Mouse (Mus musculus) embryonic facial prominence, embryonic 13.5 days (tissue): ENCODE results near the gene Cnbd2. TPM values are rescaled to one million over a fixed set of nuclear protein-coding genes. Genes with fewer than 3 reads are reported as not detected.
A peak's percentile ranks its signal among the peaks of the same experiment; 100 is the strongest.

Source experiments
- ATAC-seq: fragments of 200-750 bp; cut with Nextera tagmentation; 2 replicates; pipeline ENCODE4 v1.8.0; 2017; ENCODE audit warnings: low read depth; ENCODE audit not compliant: insufficient number of reproducible peaks, insufficient read depth, low FRiP score, low TSS enrichment
- H3K27ac ChIP-seq: fragments of 300-500 bp; sonication (generic); 2 replicates; pipeline ENCODE4 v1.5.1; 2015; ENCODE audit warnings: moderate library complexity, mild to moderate bottlenecking, inconsistent platforms
- H3K27me3 ChIP-seq: fragments of 300-500 bp; sonication (generic); 2 replicates; pipeline ENCODE4 v1.6.1; 2015; ENCODE audit warnings: mild to moderate bottlenecking, inconsistent platforms
- H3K36me3 ChIP-seq: fragments of 300-500 bp; sonication (generic); 2 replicates; pipeline ENCODE4 v1.6.1; 2015; ENCODE audit warnings: mild to moderate bottlenecking, inconsistent platforms
- H3K4me1 ChIP-seq: fragments of 300-500 bp; sonication (generic); 2 replicates; pipeline ENCODE4 v1.6.1; 2015; ENCODE audit warnings: inconsistent platforms
- H3K4me2 ChIP-seq: fragments of 300-500 bp; sonication (generic); 2 replicates; pipeline ENCODE4 v1.6.1; 2015; ENCODE audit warnings: moderate library complexity, mild to moderate bottlenecking, inconsistent platforms
- H3K4me3 ChIP-seq: fragments of 300-500 bp; sonication (generic); 2 replicates; pipeline ENCODE4 v1.5.1; 2015; ENCODE audit warnings: mild to moderate bottlenecking, inconsistent platforms
- H3K9ac ChIP-seq: fragments of 300-500 bp; sonication (generic); 2 replicates; pipeline ENCODE4 v1.6.1; 2015; ENCODE audit warnings: mild to moderate bottlenecking, inconsistent platforms
- H3K9me3 ChIP-seq: fragments of 300-500 bp; sonication (generic); 2 replicates; pipeline ENCODE4 v1.6.1; 2016; ENCODE audit warnings: inconsistent platforms
- WGBS: fragments of 180-500 bp; shearing (Covaris S2); methylation state at CpG from one replicate; pipeline ENCODE4 v1.1.7; 2015; ENCODE audit warnings: mixed read lengths; 5-methylcytosine and 5-hydroxymethylcytosine counted together
- polyA plus RNA-seq: library from polyadenylated mRNA; unstranded; fragments of >200 nt; fragmentation: Nextera tagmentation; extraction: Ambion mirVana; gene quantifications from 2 replicates; pipeline ENCODE4 v1.2.1, GENCODE M21; 2015

Gene Cnbd2
- polyA plus RNA-seq, 1 experiment from 2014 or later: 5.0 TPM

DNA sequence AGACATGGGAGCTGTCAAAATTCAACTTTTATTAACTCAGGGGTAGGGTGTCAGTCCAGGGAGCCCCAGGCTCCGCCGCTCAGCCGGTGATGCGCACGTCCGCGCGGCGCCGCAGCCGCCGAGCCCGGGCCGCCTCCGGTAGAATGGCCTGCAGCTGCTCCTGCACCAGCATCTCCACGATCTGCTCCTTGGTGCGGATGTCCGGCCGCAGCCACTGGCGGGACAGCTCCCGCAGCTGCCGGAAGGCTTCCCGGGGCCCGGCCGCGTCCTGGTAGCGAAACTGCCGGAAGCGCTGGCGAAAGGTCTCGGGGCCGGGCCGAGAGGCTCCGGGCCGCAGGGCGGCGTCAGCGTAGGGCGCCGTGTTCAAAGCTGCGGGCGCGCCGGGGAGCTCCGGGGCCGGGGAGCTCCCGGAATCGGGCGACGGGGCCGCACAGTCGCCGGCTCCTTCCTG is 233 bp upstream of the Cnbd2 start:
- H3K9ac ChIP-seq: peak overlapping the region; percentile 97
- H3K4me1 ChIP-seq: peaks cover 11% of the 10 kb centered on the region
- H3K9me3 ChIP-seq: no peaks in the 10 kb centered on the region
- ATAC-seq: 0 out of 2 replicates have a peak, but pooled peaks have one; percentile 18
- H3K27ac ChIP-seq: peak overlapping the region; percentile 94
- under 1% methylated on average over 53 of the region's 53 CpGs for WGBS
- peaks cover 26% of the 10 kb centered on the region for H3K36me3 ChIP-seq
- H3K4me2 ChIP-seq: peak overlapping the region; percentile 83
- no peaks in the 10 kb centered on the region for H3K27me3 ChIP-seq
- H3K4me3 ChIP-seq: peak overlapping the region; percentile 94

DNA sequence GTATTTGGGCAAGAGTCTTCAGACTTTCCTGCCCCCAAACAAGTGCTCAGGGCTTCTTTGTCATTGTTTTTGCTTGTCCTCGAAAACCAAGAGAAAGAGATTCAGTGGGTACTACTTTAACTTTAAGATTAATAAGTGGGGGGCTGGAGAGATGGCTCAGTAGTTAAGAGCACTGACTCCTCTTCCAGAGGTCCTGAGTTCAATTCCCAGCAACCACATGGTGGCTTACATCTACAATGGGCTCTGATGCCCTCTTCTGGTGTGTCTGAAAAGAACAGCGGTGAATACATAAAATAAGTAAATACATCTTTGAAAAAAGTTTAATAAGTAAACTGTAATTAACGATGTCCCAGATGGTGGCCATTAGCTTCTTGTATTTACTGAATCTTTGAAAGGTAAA is 1.1 kb downstream of the Cnbd2 start:
- peak overlapping the region; percentile 94 for H3K4me3 ChIP-seq
- ATAC-seq: no peak
- H3K9ac ChIP-seq: peak overlapping the region; percentile 97
- H3K4me1 ChIP-seq: peaks cover 11% of the 10 kb centered on the region
- H3K36me3 ChIP-seq: peaks cover 16% of the 10 kb centered on the region; the same call in 1 of the 2 replicates
- H3K4me2 ChIP-seq: peak overlapping the region; percentile 83
- no peaks in the 10 kb centered on the region for H3K27me3 ChIP-seq
- H3K9me3 ChIP-seq: no peaks in the 10 kb centered on the region
- 54% methylated on average over 3 of the region's 3 CpGs for WGBS
- H3K27ac ChIP-seq: no peak overlapping the region

DNA sequence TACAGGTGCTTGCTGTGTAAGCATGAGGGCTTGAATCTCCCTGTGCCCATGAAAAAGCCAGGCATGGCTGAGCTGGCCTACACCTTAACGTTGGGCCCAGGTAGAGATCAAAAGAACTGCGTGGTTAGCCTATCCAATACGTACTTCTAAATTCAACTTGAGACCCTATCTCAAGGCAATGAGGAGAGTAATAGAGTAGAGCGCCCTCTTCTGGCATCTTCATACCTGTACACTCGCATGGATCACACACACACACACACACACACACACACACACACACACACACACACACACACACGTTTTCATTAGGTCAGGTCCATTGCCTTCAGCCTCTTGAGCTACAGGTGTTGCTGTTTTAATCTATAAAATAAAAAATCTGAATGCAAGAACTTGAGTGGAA is 2.7 kb downstream of the Cnbd2 start:
- no peaks in the 10 kb centered on the region for H3K27me3 ChIP-seq
- no peak for ATAC-seq

DNA sequence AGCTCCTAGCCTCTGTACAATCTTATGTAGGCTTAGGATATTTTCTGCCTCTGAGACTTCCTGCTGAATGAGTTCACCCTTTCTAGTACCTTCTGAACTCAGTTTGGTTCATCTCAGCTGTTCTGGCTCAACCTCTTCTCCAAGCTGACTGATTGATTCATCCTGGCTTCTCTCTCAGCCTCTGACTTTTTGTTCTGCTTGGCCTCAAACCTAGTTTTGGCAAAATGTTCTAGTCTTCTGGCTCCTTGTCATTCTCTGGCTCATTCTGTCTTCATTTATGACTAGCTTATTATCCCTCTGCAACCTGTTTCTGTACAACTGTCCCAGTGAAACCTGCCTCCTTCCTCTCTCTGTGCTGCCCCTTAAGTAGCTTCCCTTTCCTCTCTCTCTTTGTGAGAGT is 6.4 kb downstream of the Cnbd2 start:
- H3K4me2 ChIP-seq: no peak overlapping the region
- no peak overlapping the region for H3K9ac ChIP-seq
- H3K27ac ChIP-seq: no peak overlapping the region
- 0 out of 2 replicates have a peak, but pooled peaks cover 3% of the 10 kb centered on the region for H3K36me3 ChIP-seq
- H3K4me1 ChIP-seq: no peaks in the 10 kb centered on the region
- H3K9me3 ChIP-seq: no peaks in the 10 kb centered on the region
- H3K27me3 ChIP-seq: no peaks in the 10 kb centered on the region
- H3K4me3 ChIP-seq: no peak overlapping the region
- no peak for ATAC-seq

More for the DNA sequence above, 2.7 kb downstream of the Cnbd2 start:
- no peak overlapping the region for H3K27ac ChIP-seq
- H3K36me3 ChIP-seq: 0 out of 2 replicates have a peak, but pooled peaks cover 10% of the 10 kb centered on the region
- H3K4me3 ChIP-seq: no peak overlapping the region
- no peaks in the 10 kb centered on the region for H3K9me3 ChIP-seq
- H3K9ac ChIP-seq: no peak overlapping the region
- H3K4me1 ChIP-seq: peaks cover 11% of the 10 kb centered on the region
- 94% methylated on average over 6 of the region's 6 CpGs for WGBS
- H3K4me2 ChIP-seq: no peak overlapping the region

DNA sequence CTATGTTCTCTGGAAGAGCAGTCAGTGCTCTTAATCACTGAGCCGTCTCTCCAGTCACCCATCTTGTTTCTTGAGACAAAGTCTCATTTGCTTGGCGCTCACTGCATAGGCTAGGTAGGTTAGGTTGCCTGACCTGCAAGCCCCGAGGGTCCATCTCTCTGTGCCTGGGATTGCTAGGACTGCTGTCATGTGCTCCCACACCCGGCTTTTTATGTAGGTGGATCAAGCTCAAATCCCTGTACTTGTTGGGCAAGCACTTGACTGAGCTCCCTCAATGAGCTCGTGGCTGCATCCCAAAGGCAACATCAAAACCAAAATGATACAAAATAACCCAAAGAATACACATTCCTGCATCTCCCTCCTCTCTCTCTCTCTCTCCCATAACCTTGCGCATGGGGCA is 9.4 kb downstream of the Cnbd2 start:
- H3K4me1 ChIP-seq: no peaks in the 10 kb centered on the region
- no peak overlapping the region for H3K4me2 ChIP-seq
- no peak overlapping the region for H3K4me3 ChIP-seq
- H3K9me3 ChIP-seq: no peaks in the 10 kb centered on the region
- no peak overlapping the region for H3K9ac ChIP-seq
- H3K36me3 ChIP-seq: no peaks in the 10 kb centered on the region
- no peak for ATAC-seq
- no peaks in the 10 kb centered on the region for H3K27me3 ChIP-seq
- H3K27ac ChIP-seq: no peak overlapping the region
- 88% methylated on average over 6 of the region's 6 CpGs for WGBS

DNA sequence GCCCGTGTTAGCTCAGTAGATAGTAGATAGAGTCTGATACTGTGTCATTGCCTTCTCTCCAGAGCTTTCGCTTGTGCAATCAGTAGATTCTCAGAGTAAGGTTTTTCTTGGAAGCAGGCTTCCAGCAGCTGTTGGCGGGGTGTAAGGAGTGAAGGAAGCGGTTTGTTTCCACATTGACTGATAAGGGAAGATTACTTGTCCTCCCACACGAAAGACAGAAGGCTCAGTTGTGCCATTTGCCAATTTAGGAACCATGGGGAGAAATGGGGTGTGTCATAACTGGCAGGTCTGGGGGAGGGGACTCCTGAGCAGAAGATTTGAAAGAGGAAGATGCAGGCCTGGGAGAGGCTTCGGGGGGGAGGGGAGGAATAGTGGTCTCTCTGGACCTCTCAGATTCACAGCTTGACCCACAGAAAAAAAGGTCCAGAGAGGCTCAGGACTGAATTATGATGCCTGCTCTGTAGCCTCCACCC is 12.1 kb downstream of the Cnbd2 start:
- peaks cover 2% of the 10 kb centered on the region; the same call in 1 of the 2 replicates for H3K9me3 ChIP-seq
- H3K4me3 ChIP-seq: no peak overlapping the region
- H3K4me2 ChIP-seq: no peak overlapping the region
- H3K9ac ChIP-seq: no peak overlapping the region
- ATAC-seq: no peak
- no peaks in the 10 kb centered on the region for H3K4me1 ChIP-seq
- no peak overlapping the region for H3K27ac ChIP-seq
- H3K36me3 ChIP-seq: no peaks in the 10 kb centered on the region; the same call in 1 of the 2 replicates
- H3K27me3 ChIP-seq: no peaks in the 10 kb centered on the region
- WGBS: 64% methylated on average over 6 of the region's 6 CpGs

DNA sequence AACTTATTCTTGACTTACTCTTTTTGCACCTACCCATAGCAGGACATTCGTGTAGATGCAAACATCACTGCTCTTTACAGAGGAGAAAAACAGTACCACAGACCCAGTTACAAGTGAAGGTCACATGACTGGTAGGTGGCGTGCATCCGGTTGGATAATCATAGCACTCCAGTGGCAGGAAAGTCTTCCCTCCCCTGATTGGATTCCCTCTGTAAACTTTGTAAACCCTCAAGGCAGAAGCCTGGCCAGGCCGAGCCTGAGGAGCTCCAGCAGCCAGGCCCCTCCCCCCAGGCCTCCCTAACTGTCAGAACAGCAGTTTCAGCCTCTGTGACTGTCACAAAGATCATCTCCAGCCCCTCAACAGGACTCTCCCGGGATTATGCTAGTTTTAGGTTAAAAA is 12.6 kb downstream of the Cnbd2 start:
- no peak overlapping the region for H3K9ac ChIP-seq
- no peaks in the 10 kb centered on the region for H3K4me1 ChIP-seq

DNA sequence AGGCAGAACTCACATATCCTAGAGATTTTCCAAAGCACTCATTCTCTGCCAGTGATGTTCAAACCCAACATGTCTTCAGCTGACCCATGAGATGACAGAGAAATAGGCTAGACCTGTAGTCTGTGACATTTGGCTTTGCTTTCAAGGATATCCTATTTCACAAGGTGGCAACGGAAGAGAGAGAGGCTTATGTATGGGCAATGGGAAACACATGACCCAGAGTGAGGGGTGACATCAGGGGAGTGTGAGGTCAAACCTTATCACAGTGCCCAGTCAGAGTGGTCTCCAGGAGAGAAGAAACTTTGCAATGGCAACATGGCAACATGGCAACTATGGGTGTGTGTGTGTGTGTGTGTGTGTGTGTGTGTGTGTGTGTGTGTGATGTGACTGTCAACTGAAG is 18.6 kb downstream of the Cnbd2 start:
- ATAC-seq: no peak
- no peak overlapping the region for H3K9ac ChIP-seq
- H3K9me3 ChIP-seq: peaks cover 4% of the 10 kb centered on the region; the same call in 1 of the 2 replicates
- 29% methylated on average over 1 of the region's 1 CpGs for WGBS
- H3K4me2 ChIP-seq: no peak overlapping the region
- no peak overlapping the region for H3K27ac ChIP-seq
- no peaks in the 10 kb centered on the region for H3K4me1 ChIP-seq
- H3K4me3 ChIP-seq: no peak overlapping the region
- no peaks in the 10 kb centered on the region; the same call in 1 of the 2 replicates for H3K36me3 ChIP-seq
- no peaks in the 10 kb centered on the region for H3K27me3 ChIP-seq

More for the DNA sequence above, 12.6 kb downstream of the Cnbd2 start:
- no peaks in the 10 kb centered on the region; the same call in 1 of the 2 replicates for H3K36me3 ChIP-seq
- H3K27ac ChIP-seq: no peak overlapping the region
- ATAC-seq: no peak
- 30% methylated on average over 5 of the region's 5 CpGs for WGBS
- peaks cover 4% of the 10 kb centered on the region; the same call in 1 of the 2 replicates for H3K9me3 ChIP-seq
- no peaks in the 10 kb centered on the region for H3K27me3 ChIP-seq
- H3K4me2 ChIP-seq: no peak overlapping the region
- H3K4me3 ChIP-seq: no peak overlapping the region

DNA sequence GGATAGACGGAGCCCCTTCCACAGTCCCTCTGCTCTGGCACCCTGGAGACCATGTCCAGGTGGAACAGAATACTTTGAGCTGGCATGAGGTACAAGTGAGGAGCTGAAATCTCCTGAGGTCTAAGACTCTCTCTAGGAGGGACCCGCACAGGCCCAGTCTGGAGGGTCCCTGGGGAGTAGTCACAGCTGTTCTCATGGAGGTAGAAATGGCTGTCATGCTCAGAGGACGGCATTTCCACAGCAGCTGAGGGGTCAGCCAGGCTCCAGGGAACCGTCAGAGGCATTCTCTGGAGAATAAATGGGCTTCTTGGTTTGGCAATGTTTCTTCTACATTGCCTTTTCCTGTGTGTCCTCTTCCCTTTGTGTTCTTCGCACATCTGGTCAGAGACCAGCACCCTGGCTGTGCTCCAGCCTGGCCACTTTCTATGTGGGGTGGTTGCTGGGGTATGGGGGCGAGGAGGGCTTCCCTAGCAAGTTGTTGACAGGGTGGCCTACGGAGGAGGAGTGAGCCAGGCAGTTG is 19.4 kb downstream of the Cnbd2 start:
- peak; percentile 37; the same call in 1 of the 2 replicates for ATAC-seq
- no peak overlapping the region for H3K27ac ChIP-seq
- no peak overlapping the region for H3K4me3 ChIP-seq
- H3K27me3 ChIP-seq: no peaks in the 10 kb centered on the region
- H3K9ac ChIP-seq: no peak overlapping the region
- no peaks in the 10 kb centered on the region; the same call in 1 of the 2 replicates for H3K36me3 ChIP-seq
- H3K4me1 ChIP-seq: no peaks in the 10 kb centered on the region
- WGBS: 78% methylated on average over 7 of the region's 7 CpGs
- peaks cover 4% of the 10 kb centered on the region; the same call in 1 of the 2 replicates for H3K9me3 ChIP-seq
- H3K4me2 ChIP-seq: no peak overlapping the region

DNA sequence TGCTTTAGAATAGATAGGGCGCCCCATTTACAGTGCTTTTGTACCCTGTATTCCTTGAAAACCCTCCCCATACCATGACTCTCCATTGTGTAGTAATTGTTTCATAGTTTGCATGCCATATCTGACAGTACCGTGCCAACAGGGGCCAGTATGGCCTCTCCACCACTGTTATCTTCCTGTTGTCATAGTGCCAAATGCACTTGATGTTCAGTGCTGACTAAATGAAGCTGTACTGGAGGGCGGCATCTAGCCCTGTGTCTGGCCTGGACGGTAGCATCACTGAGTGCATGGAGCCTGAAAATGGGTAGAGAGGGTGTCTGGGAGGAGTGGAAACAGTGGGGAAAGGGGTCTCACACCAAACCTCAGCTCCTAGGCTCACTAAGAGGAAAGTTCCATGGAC is 28.0 kb downstream of the Cnbd2 start:
- Histone ChIP-seq H3K9me3 (no peaks in the 10 kb centered on the region), H3K9ac (no peak overlapping the region), H3K27ac (no peak overlapping the region), H3K27me3 (no peaks in the 10 kb centered on the region), H3K36me3 (no peaks in the 10 kb centered on the region), H3K4me2 (no peak overlapping the region), H3K4me1 (no peaks in the 10 kb centered on the region), H3K4me3 (no peak overlapping the region)
- WGBS: 92% methylated on average over 4 of the region's 4 CpGs
- no peak for ATAC-seq

DNA sequence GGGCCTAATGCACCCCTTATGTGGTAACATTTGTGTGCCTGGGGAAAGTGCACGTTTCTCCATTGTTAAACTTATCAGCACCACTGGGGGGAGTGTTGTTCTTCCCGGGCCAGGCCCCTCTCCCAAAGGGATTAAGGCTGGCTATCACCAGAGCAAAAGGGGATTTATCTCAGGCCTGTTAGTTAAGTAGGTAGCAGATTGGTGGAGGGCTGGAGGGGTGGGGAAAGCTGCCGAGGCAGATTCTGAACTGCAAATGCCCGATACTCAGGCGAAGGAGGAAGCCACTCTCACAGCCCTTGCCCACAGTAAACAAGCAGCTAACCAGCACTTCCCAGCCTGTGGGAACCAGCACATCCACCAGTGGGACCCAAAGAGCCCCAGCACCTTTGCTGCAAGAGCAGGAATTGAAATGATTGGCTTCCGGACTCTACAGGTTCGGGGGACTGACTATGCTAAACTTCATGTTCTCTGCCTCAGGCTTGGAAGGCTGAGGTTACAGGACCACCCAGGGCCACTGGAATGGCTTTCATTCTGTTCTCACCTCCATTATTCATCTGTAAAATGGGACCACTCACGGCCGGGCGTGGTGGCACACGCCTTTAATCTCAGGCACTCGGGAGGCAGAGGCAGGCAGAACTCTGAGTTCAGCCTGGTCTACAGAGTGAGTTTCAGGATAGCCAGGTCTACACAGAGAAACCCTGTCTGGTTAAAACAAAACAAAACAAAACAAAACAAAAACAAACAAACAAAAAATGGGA is 32.9 kb downstream of the Cnbd2 start:
- Histone ChIP-seq H3K27ac (no peak overlapping the region), H3K36me3 (no peaks in the 10 kb centered on the region), H3K27me3 (no peaks in the 10 kb centered on the region), H3K9ac (no peak overlapping the region), H3K4me1 (no peaks in the 10 kb centered on the region), H3K9me3 (no peaks in the 10 kb centered on the region), H3K4me3 (no peak overlapping the region), H3K4me2 (no peak overlapping the region)
- WGBS: 56% methylated on average over 12 of the region's 12 CpGs
- ATAC-seq: no peak

DNA sequence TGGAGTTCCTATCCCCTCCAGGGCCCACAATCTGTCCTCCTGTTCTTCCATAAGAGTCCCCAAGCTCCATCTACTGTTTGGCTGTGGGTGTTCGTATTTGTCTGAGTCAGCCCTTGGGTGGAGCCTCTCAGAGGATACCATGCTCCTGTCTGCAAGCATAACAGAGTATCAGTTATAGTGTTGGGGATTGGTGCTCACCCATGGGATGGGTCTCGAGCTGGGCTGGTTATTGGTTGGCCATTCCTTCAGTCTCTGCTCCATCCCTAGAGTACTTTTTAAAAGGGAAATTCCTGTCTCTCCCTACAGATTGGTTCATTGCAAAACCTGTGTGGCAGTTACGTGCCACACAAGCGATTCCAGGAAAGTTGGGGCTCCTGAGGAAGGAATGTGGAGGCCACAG is 36.7 kb downstream of the Cnbd2 start:
- ATAC-seq: no peak
- 84% methylated on average over 4 of the region's 4 CpGs for WGBS
- H3K4me2 ChIP-seq: no peak overlapping the region
- H3K9ac ChIP-seq: no peak overlapping the region
- H3K4me1 ChIP-seq: no peaks in the 10 kb centered on the region
- no peaks in the 10 kb centered on the region for H3K36me3 ChIP-seq
- H3K27me3 ChIP-seq: no peaks in the 10 kb centered on the region
- H3K4me3 ChIP-seq: no peak overlapping the region
- no peak overlapping the region for H3K27ac ChIP-seq
- H3K9me3 ChIP-seq: no peaks in the 10 kb centered on the region
